Mouse (Mus musculus) kidney, postnatal 36 days (tissue): ENCODE results near the gene Bub1.

Experiments
- DNase-seq, 2 experiments: peaks; one replicate each; pipeline ENCODE4 v3.0.0; 2021 to 2022; ENCODE audit warnings: mixed read lengths in 2 of 2

Gene Bub1

DNA sequence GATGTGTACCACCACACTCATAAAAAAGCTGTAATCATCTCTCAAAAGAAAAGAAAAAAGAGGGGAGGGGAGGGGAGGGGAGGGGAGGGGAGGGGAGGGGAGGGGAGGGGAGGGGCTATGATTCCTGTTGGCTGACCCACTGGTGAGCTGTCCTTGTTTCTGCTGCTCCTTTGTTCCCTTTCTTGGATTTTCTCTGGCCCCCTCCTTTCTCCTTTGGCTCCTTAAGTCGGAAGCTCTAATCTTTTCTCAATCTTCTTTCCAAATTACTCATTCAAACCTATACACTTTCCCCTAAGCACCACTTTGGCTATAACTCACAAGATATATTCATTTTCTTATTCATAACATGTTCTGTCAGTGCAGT lies 57.1 kb downstream of the Bub1 start:
- no peak for DNase-seq

DNA sequence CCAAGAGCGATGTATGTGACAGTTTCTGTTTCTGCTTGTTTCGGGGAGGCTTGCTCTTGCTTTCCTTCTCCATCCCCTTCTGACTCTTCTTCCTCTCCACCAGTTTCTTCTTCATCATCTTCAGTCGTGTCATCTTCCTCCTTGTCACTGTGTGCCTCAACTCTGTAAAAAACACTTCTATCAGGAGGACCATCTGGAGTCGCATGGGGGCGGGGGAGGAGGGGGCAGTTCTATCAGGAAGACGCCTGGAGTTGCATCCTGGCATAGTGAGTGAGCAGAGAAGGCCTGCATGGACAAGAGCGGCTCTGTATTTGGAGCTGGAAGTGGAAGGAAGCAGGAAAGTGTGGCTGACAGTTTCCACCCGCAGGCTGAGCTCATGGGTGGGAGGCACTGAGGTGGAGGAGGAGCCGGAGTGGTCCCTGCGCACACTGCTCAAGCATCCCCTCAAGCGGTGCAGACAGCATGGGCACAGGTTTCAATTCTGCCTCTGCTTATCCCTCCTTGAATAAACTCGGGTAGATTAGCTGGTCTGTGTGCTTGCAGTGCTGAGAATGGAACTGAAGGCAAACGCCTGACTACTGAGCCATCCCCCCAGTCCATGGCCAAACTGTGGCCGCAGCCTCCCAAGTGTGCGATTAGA lies 57.6 kb downstream of the Bub1 start:
- no peak for DNase-seq

DNA sequence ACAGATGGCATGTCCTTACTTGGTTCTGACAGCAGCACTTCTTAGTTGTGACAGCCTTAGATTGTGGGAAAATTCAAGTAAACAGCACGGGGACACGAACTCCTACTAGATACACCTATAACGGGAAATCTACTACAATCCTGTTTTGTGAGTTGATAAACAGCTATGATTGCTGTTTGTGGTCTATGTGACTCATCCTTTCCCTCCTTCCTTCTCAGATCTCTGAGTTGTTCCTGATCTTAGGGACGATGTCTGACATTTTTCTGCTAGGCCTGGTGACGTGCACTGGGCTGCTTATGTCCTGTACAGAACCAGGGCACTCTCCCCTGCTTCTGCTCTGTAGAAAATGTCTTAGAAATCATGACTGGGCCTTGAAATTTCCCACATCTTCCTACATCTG lies 70.1 kb downstream of the Bub1 start:
- DNase-seq, result no peak

GRCm38 (mm10) chr2:127760429-127761000 lies 71.2 kb downstream of the Bub1 start:
- DNase-seq, result no peak

- DNase-seq, result no peak
Measured at GRCm38 (mm10) chr2:127760014-127760413, 71.7 kb downstream of the Bub1 start.

DNA sequence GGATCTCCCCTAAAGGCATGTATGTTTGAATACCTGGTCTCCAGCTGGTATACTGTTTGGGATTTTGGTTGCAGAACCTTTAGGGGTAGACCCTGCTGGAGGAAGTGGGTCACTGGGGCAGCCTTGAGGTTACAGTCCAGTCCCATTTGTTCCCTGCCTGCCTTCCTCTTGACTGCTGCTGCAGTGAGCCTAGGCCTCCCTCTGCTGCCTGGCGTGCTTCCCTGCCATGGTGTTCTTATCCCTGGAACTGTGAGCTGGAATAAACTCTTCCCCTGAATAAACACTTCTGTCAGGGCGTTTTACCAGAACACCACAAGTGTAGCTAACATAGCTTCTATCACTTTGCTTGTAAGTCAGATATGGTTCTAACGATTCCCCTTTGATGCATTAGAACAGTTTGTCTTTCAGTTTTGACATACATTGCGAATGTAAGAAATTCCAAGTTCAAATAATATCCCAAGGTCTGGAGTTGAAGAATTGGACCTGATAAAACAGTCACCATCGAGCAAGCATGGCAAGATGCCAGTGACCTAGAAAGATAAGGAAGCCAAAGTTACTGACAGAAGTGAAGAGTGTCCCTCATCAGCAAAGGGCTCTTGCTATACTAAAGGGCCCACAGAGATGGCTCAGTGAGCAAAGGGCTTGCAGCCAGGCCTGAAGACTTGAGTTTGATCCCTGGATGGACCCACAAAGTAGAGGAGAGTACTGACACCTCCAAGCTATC lies 72.3 kb downstream of the Bub1 start:
- no peak for DNase-seq

DNA sequence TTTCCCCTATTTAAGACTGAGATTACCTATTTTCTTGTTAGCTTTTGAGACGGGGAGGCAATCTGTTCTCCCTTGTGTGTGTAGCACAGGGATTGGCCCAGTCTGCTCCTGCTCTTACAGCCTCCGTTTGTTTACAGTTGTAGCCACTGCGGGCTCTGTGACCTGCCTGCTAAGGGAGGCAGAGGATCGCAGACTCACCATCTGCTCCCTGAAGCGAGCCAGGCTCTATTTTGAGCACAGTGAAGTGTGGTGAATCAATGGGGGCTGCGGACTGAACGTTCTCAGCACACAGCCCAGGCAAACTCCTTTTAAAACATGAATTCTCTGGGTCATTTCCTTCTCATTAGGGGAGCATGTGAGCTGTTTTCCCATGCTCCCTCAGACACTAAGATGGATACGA lies 74.5 kb downstream of the Bub1 start:
- no peak for DNase-seq

- DNase-seq, result no peak
Measured at GRCm38 (mm10) chr2:127754113-127754512, 77.6 kb downstream of the Bub1 start.

DNA sequence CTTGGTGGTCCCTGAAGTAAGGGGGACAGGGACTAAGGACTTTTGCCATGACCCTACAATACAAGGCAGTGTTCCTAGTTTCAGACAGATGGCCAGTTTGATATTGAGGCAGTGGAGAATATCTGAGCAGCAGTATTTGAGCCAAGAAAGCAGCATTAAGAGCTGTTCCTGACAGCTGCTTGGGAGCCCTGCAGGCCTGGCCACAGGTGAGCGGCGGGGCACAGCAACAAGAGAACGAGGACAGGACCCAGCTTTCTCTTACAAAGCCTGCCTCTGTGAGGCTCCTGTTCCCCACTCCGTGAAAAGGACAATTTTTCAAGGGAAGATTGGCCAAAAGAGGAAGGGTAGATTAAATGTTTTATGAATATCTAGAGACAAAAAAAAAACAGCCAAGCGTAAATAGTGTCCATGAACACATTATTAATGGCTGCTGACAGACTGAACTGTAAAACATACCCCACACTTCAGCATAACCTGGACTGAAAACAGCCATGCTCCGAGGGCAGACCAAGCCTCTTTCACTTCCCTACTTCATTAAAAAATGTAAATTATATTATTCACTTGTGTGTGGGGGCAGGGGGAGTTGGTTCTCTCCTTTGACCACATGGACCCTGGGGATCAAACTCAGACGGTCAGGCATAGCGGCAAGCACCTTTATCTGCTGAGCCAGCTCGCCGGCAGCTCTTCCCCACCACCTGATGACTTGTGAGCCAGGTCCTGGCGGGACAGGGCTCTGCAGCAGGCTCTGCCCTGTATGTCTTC lies 79.6 kb downstream of the Bub1 start:
- DNase-seq, result no peak
